Mouse (Mus musculus): ENCODE measurements around the gene Tsga10.

The Tsga10 gene

GRCm38 (mm10) chr1:37866286-37866685 lies at the start of gene Tsga10:
Gene Tsga10 (minus strand): TSS chr1:37866429.
- no peak for DNase-seq (ENCODE audit: low spot score)

GRCm38 (mm10) chr1:37912751-37913150 lies 46.5 kb upstream of the Tsga10 start:
- no peak for DNase-seq (ENCODE audit: low spot score)

GRCm38 (mm10) chr1:37903178-37903577 lies 36.9 kb upstream of the Tsga10 start:
- no peak for DNase-seq (ENCODE audit: low spot score)

DNA sequence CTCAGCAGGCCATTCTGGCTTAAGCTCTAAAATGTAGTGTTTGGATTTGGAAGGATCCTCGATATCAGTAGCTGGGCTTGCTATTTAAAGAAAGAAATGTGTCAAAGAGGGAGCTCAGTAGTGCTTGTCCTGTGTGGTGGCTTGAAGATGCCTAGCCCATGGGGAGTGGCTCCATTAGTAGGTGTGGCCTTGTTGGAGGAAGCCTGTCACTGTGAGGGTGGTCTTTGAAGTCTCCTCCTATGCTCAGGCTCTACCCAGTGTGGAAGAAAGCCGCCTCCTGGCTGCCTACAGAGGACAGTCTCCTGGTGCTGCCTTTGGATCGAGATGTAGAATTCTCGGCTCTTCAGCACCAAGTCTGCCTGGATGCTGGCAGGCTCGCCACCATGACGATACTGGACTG lies 34.1 kb upstream of the Tsga10 start:
- no peak for DNase-seq (ENCODE audit: low spot score)

DNA sequence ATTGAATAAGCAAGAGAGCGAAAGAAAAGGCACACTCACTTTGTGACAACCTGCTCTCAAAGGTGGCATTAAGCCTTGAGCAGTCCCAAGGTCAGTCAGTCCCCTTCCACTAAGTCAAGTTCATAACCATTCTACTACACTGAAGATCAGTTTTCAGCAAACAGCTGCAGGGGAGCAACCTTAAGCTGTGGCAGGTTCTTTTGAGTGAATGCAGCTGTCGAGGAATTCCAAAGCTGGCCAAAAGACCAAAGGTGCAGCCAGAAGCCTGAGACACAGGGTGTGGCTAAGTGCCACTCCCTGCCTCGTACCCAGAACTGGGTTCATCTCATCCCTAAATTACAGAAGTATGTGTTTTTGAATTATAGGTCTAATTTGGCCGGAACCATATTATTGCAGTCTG lies 33.6 kb upstream of the Tsga10 start:
- DNase-seq (ENCODE audit: low spot score) = no peak

- DNase-seq (ENCODE audit: low spot score) = no peak
Observed at GRCm38 (mm10) chr1:37894606-37895005, 28.4 kb upstream of the Tsga10 start.

DNA sequence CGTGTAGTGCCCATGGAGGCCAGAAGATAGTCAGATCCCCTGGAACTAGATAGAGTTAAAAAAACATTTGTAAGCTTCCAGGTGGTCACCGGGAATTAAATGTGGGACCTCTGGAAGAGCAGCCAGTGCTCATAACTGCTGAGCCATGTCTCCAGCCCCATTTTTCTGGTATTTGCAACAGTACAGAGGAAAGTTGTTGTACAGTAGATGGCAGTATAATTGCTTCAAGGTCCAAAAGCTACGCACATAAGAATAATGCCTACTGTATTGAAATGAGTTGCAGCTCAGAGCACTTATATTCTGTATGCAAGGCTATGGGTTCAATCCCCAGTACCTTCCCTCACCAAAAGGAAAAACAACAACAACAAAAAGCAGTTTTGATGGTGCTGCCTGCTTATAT lies 25.2 kb upstream of the Tsga10 start:
- DNase-seq (ENCODE audit: low spot score) = no peak

DNA sequence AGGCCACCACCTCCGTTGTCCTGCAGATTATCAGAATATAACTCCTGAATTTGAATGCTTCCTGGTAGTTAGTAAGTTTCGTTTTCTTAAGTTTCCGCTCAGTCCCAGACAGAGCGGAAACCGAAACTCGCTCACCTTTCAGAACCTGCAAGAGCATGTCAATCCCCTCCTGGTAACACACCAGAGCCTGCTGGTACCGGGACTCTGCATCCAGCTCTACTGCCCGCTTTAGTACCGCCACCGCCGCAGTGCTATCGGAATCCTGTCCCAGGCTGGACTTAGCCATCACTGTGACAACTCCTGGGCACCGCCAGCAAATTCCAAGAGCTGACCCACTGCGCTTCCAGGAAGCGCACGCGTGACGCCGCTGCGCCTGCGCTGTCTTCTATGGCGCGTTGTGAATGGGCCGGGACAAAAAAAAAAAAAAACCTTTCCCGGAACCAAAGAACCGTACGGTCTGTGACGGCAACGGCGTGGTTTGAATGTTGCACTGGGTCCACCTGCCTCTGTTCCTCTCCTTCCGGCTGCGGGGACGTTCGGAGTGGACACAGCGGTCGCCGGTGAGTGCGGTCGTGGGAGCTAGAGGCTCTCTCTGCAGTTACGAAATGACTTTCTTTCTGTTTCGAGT lies 23.9 kb upstream of the Tsga10 start, which contains the start of the genes Mitd1 and Mrpl30:
Gene Mitd1 (minus strand): TSS at position 387 of the 628 bp plus-strand sequence.
Gene Mrpl30 (plus strand): TSS at position 453 of the 628 bp plus-strand sequence.
- DNase-seq (ENCODE audit: low spot score) = peak; percentile 87

DNA sequence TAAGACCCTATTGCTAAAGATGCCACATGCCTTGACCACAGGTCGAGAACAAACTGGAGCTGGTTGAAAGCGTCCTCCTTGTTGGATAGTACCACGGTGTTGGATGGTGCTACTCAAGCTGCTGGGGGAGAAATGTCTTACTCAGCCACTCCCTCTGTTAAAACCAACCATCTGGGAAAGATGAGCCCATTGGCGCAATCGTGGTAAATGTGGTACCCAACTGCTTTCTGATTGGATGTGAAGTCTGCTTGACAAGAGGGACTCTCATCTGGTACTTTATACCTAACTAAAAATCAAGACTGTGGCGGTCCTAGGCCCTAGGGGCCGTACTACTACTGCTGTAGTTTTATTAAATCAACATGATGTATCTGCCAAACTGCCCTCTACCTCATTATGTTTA lies 23.0 kb upstream of the Tsga10 start:
- DNase-seq (ENCODE audit: low spot score) = no peak

GRCm38 (mm10) chr1:37884451-37884850 lies 18.2 kb upstream of the Tsga10 start:
- peak; percentile 33 for DNase-seq (ENCODE audit: low spot score)

- DNase-seq (ENCODE audit: low spot score) = no peak
Observed at GRCm38 (mm10) chr1:37883411-37883810, 17.2 kb upstream of the Tsga10 start.

GRCm38 (mm10) chr1:37877736-37878460 lies 11.7 kb upstream of the Tsga10 start:
- DNase-seq (ENCODE audit: low spot score) = no peak

DNA sequence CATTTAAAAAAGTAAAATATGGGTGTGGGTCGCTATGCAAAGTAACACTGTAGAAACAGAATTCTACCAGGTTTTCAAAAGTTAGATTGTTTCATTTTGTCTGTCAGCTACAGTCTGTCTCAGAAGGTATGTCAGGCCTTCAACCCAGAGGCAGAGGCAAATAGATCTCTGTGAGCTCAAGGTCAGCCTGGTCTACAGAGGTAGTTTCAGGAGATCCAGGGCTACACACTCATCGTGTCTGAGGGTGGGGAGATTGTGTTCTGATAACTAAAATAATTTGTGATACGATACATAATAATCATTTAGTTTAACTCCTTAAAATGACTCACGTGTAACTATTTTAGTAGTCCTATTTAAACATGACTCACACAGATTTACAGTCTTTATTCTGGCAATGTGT lies 6.9 kb upstream of the Tsga10 start:
- no peak for DNase-seq (ENCODE audit: low spot score)

GRCm38 (mm10) chr1:37872131-37873067 lies 6.2 kb upstream of the Tsga10 start:
- peak; percentile 84 for DNase-seq (ENCODE audit: low spot score)

DNA sequence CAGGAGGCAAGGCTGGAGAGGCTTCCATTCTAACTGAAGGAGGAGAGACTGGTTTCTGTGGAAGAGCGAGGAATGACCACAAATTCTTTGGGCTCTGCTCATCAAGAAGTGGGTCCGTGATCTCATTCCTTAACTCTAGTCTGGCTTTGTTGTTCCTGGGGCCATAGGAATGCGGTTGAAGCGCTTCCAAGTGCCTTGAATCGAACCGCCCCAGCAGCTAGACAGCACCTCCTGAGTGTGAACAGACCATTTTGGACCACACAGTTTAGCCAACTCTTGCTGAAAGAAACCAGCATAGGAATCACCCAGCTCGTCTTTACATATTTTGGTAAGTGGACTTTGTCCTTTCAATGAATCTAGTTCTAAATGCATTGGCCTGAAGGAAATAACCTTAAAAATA lies 5.5 kb upstream of the Tsga10 start, which contains the start of gene Lipt1:
Gene Lipt1 (plus strand): TSS at position 35 of the 400 bp plus-strand sequence.
- DNase-seq (ENCODE audit: low spot score) = no peak

GRCm38 (mm10) chr1:37869362-37869761 lies 3.1 kb upstream of the Tsga10 start:
- no peak for DNase-seq (ENCODE audit: low spot score)

- DNase-seq (ENCODE audit: low spot score) = no peak
Observed at GRCm38 (mm10) chr1:37868640-37869039, 2.4 kb upstream of the Tsga10 start.

DNA sequence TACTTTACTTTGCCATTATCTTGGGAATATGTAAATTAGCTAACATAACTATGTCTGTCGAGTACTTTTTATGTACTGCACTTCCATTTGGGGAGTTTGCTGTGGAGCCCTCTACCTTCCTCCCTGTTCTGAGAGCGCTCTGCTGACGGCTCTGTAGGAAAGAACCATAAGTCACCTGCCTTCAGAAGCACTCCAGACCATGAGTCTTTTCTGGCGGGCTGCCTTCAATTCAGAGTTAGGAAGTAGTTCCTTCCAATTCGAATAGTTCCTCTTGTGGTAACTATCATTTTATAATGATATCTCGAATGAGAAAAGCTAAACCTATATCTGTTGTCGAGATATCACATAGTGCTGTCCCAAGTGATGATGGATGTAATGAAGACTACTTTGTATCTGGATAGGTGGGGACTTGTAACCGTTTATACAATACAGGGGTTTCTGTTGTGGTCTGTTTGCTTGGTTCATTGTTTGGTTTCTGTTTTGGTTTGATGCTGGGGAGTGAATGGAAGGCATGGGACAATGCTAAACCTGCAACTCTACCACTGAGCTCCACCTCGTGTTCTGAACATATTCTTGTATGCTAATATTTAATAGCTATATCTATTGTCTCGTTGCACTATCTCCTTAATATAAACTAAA lies 1.6 kb upstream of the Tsga10 start:
- no peak for DNase-seq (ENCODE audit: low spot score)

DNA sequence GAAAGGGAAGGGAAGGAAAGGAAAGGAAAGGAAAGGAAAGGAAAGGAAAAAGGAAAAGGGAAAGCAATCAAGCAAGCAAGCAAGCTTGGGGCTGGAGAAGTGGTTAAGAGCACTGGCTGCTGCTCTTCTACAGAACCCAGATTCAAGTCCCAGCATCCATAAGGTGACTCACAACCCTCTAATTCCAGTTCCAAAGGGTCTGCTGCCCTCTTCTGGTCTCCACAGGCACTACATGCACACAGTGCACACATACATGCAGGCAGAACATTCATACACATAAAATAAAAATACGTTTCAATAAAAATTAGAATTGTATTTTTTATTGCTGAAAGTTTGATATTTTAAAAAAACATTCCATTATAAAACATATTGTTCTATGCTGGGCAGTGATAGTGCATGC lies 827 bp upstream of the Tsga10 start:
- peak; percentile 51 for DNase-seq (ENCODE audit: low spot score)

DNA sequence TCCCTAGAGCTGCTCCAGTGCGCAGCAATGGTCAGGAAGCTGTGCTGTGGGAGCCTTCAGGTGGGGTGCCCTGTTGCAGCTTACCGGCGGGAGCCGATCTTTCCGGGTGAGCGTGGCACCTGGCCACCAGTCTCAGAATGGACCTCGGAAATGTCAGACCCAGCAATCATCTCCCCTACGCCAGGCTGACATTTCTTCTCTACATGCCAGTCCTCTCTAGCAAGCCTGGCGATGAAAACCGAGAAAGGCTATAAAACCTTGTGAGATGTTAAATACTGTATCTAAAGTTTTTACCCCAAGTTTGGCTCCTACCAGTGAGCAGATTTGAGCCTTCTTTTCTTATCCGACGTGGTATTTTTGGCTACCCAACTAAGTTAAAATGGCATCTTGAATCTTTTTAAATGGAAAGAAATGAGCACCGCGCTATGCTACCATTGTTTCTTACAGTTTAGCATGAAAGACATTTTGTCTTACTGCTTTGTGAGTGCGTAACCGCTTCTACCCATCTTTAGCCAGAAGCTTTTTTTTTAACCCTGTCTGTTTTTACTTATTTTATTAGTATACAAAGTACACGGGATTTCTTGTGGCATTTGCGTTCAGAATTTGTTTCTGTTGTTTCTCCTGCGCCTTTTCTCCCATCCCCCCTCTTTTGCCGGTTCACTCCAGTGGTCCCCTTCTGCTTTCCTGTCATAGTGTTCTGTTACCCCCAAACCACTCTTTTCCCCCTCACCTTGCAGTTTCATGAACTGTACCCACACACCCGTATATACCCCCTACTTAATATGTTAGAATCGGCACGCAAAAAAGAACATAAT lies 621 bp downstream of the Tsga10 start:
- DNase-seq (ENCODE audit: low spot score) = no peak
